Mouse (Mus musculus): ENCODE results near the gene Adamts13. TPM values are rescaled to one million over a fixed set of nuclear protein-coding genes. Genes with fewer than 3 reads are reported as not detected.

Adamts13 gene
- total and polyA plus RNA-seq, 3 experiments: 0.13 to 0.17 TPM; not detected in 1

GRCm38 (mm10) chr2:27037008-27037407 is 63.8 kb downstream of the Adamts13 start:
- no peak overlapping the region for H3K27ac ChIP-seq (ENCODE audit: insufficient read depth, low read depth)
- TF ChIP-seq UBTF (IDR thresholded peaks at IDR 0.05; ENCODE audit: low read depth, low read length) (no peak), ELF1 (IDR thresholded peaks at IDR 0.05; ENCODE audit: low read depth, low read length) (no peak), KAT2A (IDR thresholded peaks at IDR 0.05; ENCODE audit: insufficient replicate concordance, low read length) (no peak), NRF1 (IDR thresholded peaks at IDR 0.05; ENCODE audit: low read depth, low read length) (no peak), POLR2AphosphoS2 (IDR thresholded peaks at IDR 0.05; ENCODE audit: low read depth, low read length) (no peak), PAX5 (IDR thresholded peaks at IDR 0.05; ENCODE audit: low read length) (no peak), USF2 (conservative IDR thresholded peaks at IDR 0.05; ENCODE audit: low read depth, low read length) (no peak), ZNF384 (IDR thresholded peaks at IDR 0.05; ENCODE audit: low read depth, low read length) (no peak)
- no peaks in the 10 kb centered on the region for H3K9me3 ChIP-seq (replicated peaks; ENCODE audit: low read length)
- dilution Hi-C loops (cut with MboI; ENCODE audit: extremely low pct_ligation_motif_present, extremely low pct_unique_long_range_greater_than_20kb, low sequenced_read_pairs) (no loop called here), in situ Hi-C loops (cut with MboI; ENCODE audit: low pct_ligation_motif_present, low pct_unique_long_range_greater_than_20kb, low sequenced_read_pairs) (loop anchor here (5.0 kb wide), 1 partner anchor 395 kb away; no protein-coding TSS in a partner anchor)
- H3K27me3 ChIP-seq (replicated peaks): peaks cover 26% of the 10 kb centered on the region
- H3K79me2 ChIP-seq (replicated peaks; ENCODE audit: control insufficient read depth, extremely low read depth, insufficient read depth, poor library complexity, severe bottlenecking): no peaks in the 10 kb centered on the region
- peaks cover 19 to 48% of the 10 kb centered on the region in 2 experiments for H3K4me1 ChIP-seq (ENCODE audit: control insufficient read depth in 1 of 2, insufficient read depth in 2 of 2)
- H3K4me2 ChIP-seq (ENCODE audit: insufficient read depth, low read depth, poor library complexity, severe bottlenecking): no peak overlapping the region
- peak; percentile 34 for DNase-seq (ENCODE audit: extremely low read depth)
- H3K9ac ChIP-seq (ENCODE audit: insufficient read depth, low read depth): no peak overlapping the region
- H3K36me3 ChIP-seq (replicated peaks in 1 of 2; ENCODE audit: control insufficient read depth in 1 of 2, insufficient read depth in 1 of 2, low read length in 1 of 2): no peaks in the 10 kb centered on the region
- H3K4me3 ChIP-seq (replicated peaks in 1 of 3; ENCODE audit: low read depth in 2 of 3, low read length in 2 of 3, poor library complexity in 1 of 3): no peak overlapping the region

DNA sequence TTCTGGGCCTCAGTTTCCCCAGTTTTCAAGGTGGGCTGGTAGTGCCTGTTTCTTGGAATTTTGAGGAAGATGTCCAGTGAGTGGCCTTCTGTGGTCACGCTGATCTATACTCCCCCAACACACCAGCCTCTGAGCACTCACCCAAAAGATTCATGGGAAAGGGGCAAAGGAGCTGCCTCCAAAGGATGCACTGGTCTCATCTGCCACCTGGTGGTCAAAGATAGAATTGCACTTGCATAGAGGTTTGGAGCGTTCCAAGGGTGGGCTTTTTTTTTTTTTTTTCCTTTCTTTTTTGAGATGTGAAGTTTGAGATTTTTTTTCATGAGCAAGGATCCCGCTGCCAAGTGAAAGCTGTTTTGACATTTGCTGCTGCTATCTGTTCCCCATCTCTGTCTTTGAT is 65.4 kb downstream of the Adamts13 start:
- DNase-seq (ENCODE audit: extremely low read depth): peak; percentile 69
- Histone ChIP-seq H3K27ac (ENCODE audit: insufficient read depth, low read depth) (no peak overlapping the region), H3K4me3 (replicated peaks in 1 of 3; ENCODE audit: low read depth in 2 of 3, low read length in 2 of 3, poor library complexity in 1 of 3) (no peak overlapping the region), H3K27me3 (replicated peaks) (peaks cover 36% of the 10 kb centered on the region), H3K9me3 (replicated peaks; ENCODE audit: low read length) (no peaks in the 10 kb centered on the region), H3K4me1 (ENCODE audit: control insufficient read depth in 1 of 2, insufficient read depth in 2 of 2) (peaks cover 19 to 48% of the 10 kb centered on the region in 2 experiments), H3K4me2 (ENCODE audit: insufficient read depth, low read depth, poor library complexity, severe bottlenecking) (no peak overlapping the region), H3K36me3 (replicated peaks in 1 of 2; ENCODE audit: control insufficient read depth in 1 of 2, insufficient read depth in 1 of 2, low read length in 1 of 2) (no peaks in the 10 kb centered on the region), H3K79me2 (replicated peaks; ENCODE audit: control insufficient read depth, extremely low read depth, insufficient read depth, poor library complexity, severe bottlenecking) (no peaks in the 10 kb centered on the region), H3K9ac (ENCODE audit: insufficient read depth, low read depth) (no peak overlapping the region)
- dilution Hi-C loops (cut with MboI; ENCODE audit: extremely low pct_ligation_motif_present, extremely low pct_unique_long_range_greater_than_20kb, low sequenced_read_pairs): no loop called here
- in situ Hi-C loops (cut with MboI; ENCODE audit: low pct_ligation_motif_present, low pct_unique_long_range_greater_than_20kb, low sequenced_read_pairs): loop anchor here (5.0 kb wide), 1 partner anchor 396 kb away; no protein-coding TSS in a partner anchor
- TF ChIP-seq ZC3H11A (IDR thresholded peaks at IDR 0.05; ENCODE audit: low read depth, low read length): peak; percentile 83
- TF ChIP-seq BHLHE40 (IDR thresholded peaks at IDR 0.05; ENCODE audit: low read depth, low read length): no peak
- no peak for TF ChIP-seq ETS1 (conservative IDR thresholded peaks at IDR 0.05; ENCODE audit: low read depth, low read length)
- no peak for TF ChIP-seq MAZ (IDR thresholded peaks at IDR 0.05; ENCODE audit: low read depth, low read length)
- no peak for TF ChIP-seq RCOR1 (conservative IDR thresholded peaks at IDR 0.05; ENCODE audit: low read depth, low read length)
- no peak for TF ChIP-seq USF2 (conservative IDR thresholded peaks at IDR 0.05; ENCODE audit: low read depth, low read length)
- no peak for TF ChIP-seq GABPA (IDR thresholded peaks at IDR 0.05; ENCODE audit: insufficient replicate concordance, low read depth, low read length)
- TF ChIP-seq CHD2 (IDR thresholded peaks at IDR 0.05; ENCODE audit: low read length): no peak
- peak; percentile 98 for TF ChIP-seq RAD21 (IDR thresholded peaks at IDR 0.05; ENCODE audit: low read depth, low read length)
- no peak for TF ChIP-seq TCF12 (IDR thresholded peaks at IDR 0.05; ENCODE audit: low read depth, low read length)
- TF ChIP-seq ZKSCAN1 (IDR thresholded peaks at IDR 0.05; ENCODE audit: borderline replicate concordance, low read depth, low read length): no peak
- TF ChIP-seq SIN3A (IDR thresholded peaks at IDR 0.05; ENCODE audit: low read length): no peak
- no peak for TF ChIP-seq PAX5 (IDR thresholded peaks at IDR 0.05; ENCODE audit: low read length)
- TF ChIP-seq ELF1 (IDR thresholded peaks at IDR 0.05; ENCODE audit: low read depth, low read length): no peak
- TF ChIP-seq NELFE (IDR thresholded peaks at IDR 0.05; ENCODE audit: low read depth, low read length): no peak
- no peak for TF ChIP-seq POLR2AphosphoS2 (IDR thresholded peaks at IDR 0.05; ENCODE audit: low read depth, low read length)
- TF ChIP-seq MAFK (IDR thresholded peaks at IDR 0.05; ENCODE audit: insufficient replicate concordance, low read length): no peak
- no peak for TF ChIP-seq EP300 (IDR thresholded peaks at IDR 0.05; ENCODE audit: low read length)
- TF ChIP-seq NRF1 (IDR thresholded peaks at IDR 0.05; ENCODE audit: low read depth, low read length): no peak
- TF ChIP-seq ZNF384 (IDR thresholded peaks at IDR 0.05; ENCODE audit: low read depth, low read length): peak; percentile 90
- no peak for TF ChIP-seq MAX (IDR thresholded peaks at IDR 0.05; ENCODE audit: low read length)
- TF ChIP-seq IRF4 (IDR thresholded peaks at IDR 0.05; ENCODE audit: low read depth, low read length): no peak
- no peak for TF ChIP-seq MEF2A (IDR thresholded peaks at IDR 0.05; ENCODE audit: borderline replicate concordance, low read depth, low read length)
- no peak for TF ChIP-seq MXI1 (IDR thresholded peaks at IDR 0.05; ENCODE audit: low read depth, low read length)
- no peak for TF ChIP-seq JUN (IDR thresholded peaks at IDR 0.05; ENCODE audit: insufficient read depth, low read depth, low read length)
- TF ChIP-seq TBP (conservative IDR thresholded peaks at IDR 0.05; ENCODE audit: low read depth, low read length): no peak
- TF ChIP-seq CTCF (conservative IDR thresholded peaks at IDR 0.05 in 1 of 2, IDR thresholded peaks at IDR 0.05 in 1 of 2; ENCODE audit: low read depth in 2 of 2, low read length in 2 of 2): peak; percentile 96 to 97
- no peak for TF ChIP-seq JUND (conservative IDR thresholded peaks at IDR 0.05; ENCODE audit: low read depth, low read length)
- no peak for TF ChIP-seq MYC (IDR thresholded peaks at IDR 0.05; ENCODE audit: low read depth, low read length)
- TF ChIP-seq USF1 (IDR thresholded peaks at IDR 0.05; ENCODE audit: low read depth, low read length): no peak

All from CH12.LX (cell line).